Mouse (Mus musculus) cortical plate, adult 2 months (tissue): ENCODE data around the gene Ippk.

Experiments used
- CTCF ChIP-seq: fragments of 200-500 bp; IDR thresholded peaks from 2 replicates; pipeline ENCODE4 v1.5.1; 2011; ENCODE audit warnings: mild to moderate bottlenecking, control low read depth, low read length; ENCODE audit not compliant: insufficient read depth; ENCODE audit errors: extremely low read depth
- POLR2A ChIP-seq: fragments of 200-500 bp; IDR thresholded peaks from 2 replicates; pipeline ENCODE4 v1.6.1; 2011; ENCODE audit warnings: mild to moderate bottlenecking, low read length, control low read depth; ENCODE audit not compliant: insufficient read depth; ENCODE audit errors: extremely low read depth

GRCm38 (mm10) chr13:49470806-49471205, 49.8 kb downstream of the Ippk start:
- TF ChIP-seq CTCF: no peak
- TF ChIP-seq POLR2A: no peak
